Mouse (Mus musculus) hindbrain, embryonic 15.5 days (tissue): ENCODE measurements around the gene Mllt1. TPM values are rescaled to one million over a fixed set of nuclear protein-coding genes. Genes with fewer than 3 reads are reported as not detected.
A peak's percentile ranks its signal among the peaks of the same experiment; 100 is the strongest.

Experiments used
- ATAC-seq: fragments of 200-750 bp; cut with Nextera tagmentation; 2 replicates; pipeline ENCODE4 v1.8.0; 2017; ENCODE audit warnings: low read depth, moderate number of reproducible peaks, moderate TSS enrichment; ENCODE audit not compliant: low FRiP score
- H3K27ac ChIP-seq: fragments of 300-500 bp; sonication (generic); replicated peaks from 2 replicates; pipeline ENCODE4 v1.5.1; 2015; ENCODE audit warnings: mild to moderate bottlenecking, inconsistent platforms
- H3K27me3 ChIP-seq: fragments of 300-500 bp; sonication (generic); 2 replicates; pipeline ENCODE4 v1.6.1; 2015; ENCODE audit warnings: control low read depth, inconsistent platforms
- H3K36me3 ChIP-seq: fragments of 300-500 bp; sonication (generic); 2 replicates; pipeline ENCODE4 v1.6.1; 2015; ENCODE audit warnings: control low read depth, inconsistent platforms
- H3K4me1 ChIP-seq: fragments of 300-500 bp; sonication (generic); replicated peaks from 2 replicates; pipeline ENCODE4 v1.6.1; 2015; ENCODE audit warnings: control low read depth, inconsistent platforms
- H3K4me2 ChIP-seq: fragments of 300-500 bp; sonication (generic); 2 replicates; pipeline ENCODE4 v1.6.1; 2015; ENCODE audit warnings: moderate library complexity, mild to moderate bottlenecking, inconsistent platforms
- H3K4me3 ChIP-seq: fragments of 300-500 bp; sonication (generic); 2 replicates; pipeline ENCODE4 v1.5.1; 2015; ENCODE audit warnings: mild to moderate bottlenecking, inconsistent platforms
- H3K9ac ChIP-seq: fragments of 300-500 bp; sonication (generic); 2 replicates; pipeline ENCODE4 v1.6.1; 2015; ENCODE audit warnings: inconsistent platforms
- H3K9me3 ChIP-seq: fragments of 300-500 bp; sonication (generic); 2 replicates; pipeline ENCODE4 v1.6.1; 2016; ENCODE audit warnings: control low read depth, inconsistent platforms
- WGBS: fragments of 180-500 bp; shearing (Covaris S2); methylation state at CpG from one replicate; pipeline ENCODE4 v1.1.7; 2015; 5-methylcytosine and 5-hydroxymethylcytosine counted together
- polyA plus RNA-seq: library from polyadenylated mRNA; unstranded; fragments of >200 nt; fragmentation: Nextera tagmentation; extraction: Ambion mirVana; gene quantifications from 2 replicates; pipeline ENCODE4 v1.2.1, GENCODE M21; 2015

Gene Mllt1
- polyA plus RNA-seq, 1 experiment from 2014 or later: 93.3 TPM

GRCm38 (mm10) chr17:56963646-56964045 is 28.4 kb upstream of the Mllt1 start:
- ATAC-seq: no peak
- no peaks in the 10 kb centered on the region for H3K9me3 ChIP-seq
- 82% methylated on average over 6 of the region's 6 CpGs for WGBS

DNA sequence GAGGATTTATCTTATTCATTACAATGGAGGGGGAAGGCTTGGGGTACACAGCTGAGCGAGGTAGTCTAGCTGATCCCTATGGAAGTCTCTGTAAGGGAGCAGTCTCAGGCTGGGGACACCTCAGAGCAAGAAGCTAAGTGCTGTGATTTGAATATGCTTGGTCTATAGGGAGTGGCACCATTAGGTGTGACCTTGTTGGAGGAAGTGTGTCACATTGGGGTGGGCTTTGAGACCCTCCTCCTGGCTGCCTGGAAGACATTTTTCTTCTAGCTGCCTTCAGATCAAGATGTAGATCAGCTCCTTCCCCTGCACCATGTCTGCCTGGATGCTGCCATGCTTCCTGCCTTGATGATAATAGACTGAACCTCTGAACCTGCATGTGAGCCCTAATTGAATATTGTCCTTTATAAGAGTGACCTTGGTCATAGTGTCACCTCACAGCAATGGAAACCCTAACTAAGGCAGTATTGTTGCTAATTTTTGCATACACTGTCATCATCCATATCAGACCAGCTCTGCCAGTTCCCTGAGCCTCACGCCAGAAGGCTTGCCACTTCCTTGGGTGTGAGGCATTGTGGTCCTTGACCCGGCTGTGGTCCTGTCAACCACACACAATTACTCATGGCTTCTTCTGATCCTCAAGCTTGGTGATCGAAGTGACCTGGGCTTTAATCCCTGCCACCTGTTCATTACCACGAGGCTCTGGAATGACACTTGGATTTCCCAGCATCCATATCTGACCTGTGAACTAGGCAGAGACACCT is 27.6 kb upstream of the Mllt1 start:
- no peak overlapping the region for H3K4me3 ChIP-seq
- no peaks in the 10 kb centered on the region for H3K27me3 ChIP-seq
- no peak for ATAC-seq
- H3K4me2 ChIP-seq: no peak overlapping the region
- no peak overlapping the region for H3K27ac ChIP-seq
- no peaks in the 10 kb centered on the region for H3K36me3 ChIP-seq
- H3K9me3 ChIP-seq: no peaks in the 10 kb centered on the region
- H3K9ac ChIP-seq: no peak overlapping the region
- no peaks in the 10 kb centered on the region for H3K4me1 ChIP-seq
- WGBS: 82% methylated on average over 5 of the region's 5 CpGs

More at GRCm38 (mm10) chr17:56963646-56964045, 28.4 kb upstream of the Mllt1 start:
- no peak overlapping the region for H3K9ac ChIP-seq
- no peaks in the 10 kb centered on the region for H3K27me3 ChIP-seq
- H3K36me3 ChIP-seq: no peaks in the 10 kb centered on the region
- no peak overlapping the region for H3K4me3 ChIP-seq
- H3K27ac ChIP-seq: no peak overlapping the region
- no peaks in the 10 kb centered on the region for H3K4me1 ChIP-seq
- no peak overlapping the region for H3K4me2 ChIP-seq

- no peaks in the 10 kb centered on the region for H3K36me3 ChIP-seq
- no peak overlapping the region for H3K27ac ChIP-seq
- H3K4me2 ChIP-seq: no peak overlapping the region
- no peaks in the 10 kb centered on the region for H3K4me1 ChIP-seq
- WGBS: 91% methylated on average over 4 of the region's 4 CpGs
- H3K9me3 ChIP-seq: no peaks in the 10 kb centered on the region
- no peak for ATAC-seq
- H3K9ac ChIP-seq: no peak overlapping the region
- H3K4me3 ChIP-seq: no peak overlapping the region
- H3K27me3 ChIP-seq: no peaks in the 10 kb centered on the region
These were observed 26.7 kb upstream of the Mllt1 start for GRCm38 (mm10) chr17:56961880-56962279.

DNA sequence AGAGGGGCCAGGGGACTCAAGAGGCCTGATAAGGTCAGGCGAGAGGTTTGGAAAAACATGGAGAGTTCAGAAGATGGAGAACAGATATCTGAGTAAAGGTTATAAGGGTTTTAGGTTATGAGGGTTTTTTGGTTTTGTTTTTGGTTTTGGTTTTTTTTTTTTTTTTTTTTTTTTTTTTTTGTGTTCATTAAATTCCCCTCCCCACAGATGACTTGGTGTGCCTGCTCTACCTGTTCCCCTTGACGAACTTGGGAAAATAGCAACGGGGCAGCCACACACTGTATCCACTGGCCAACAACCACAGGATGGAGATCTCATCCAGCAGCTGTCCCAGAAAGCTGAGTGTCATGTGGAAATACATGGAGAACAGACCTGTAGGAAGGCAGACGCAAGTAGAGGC is 23.5 kb upstream of the Mllt1 start:
- no peak for ATAC-seq
- no peak overlapping the region for H3K27ac ChIP-seq
- 87% methylated on average over 4 of the region's 4 CpGs for whole genome bisulfite sequencing

DNA sequence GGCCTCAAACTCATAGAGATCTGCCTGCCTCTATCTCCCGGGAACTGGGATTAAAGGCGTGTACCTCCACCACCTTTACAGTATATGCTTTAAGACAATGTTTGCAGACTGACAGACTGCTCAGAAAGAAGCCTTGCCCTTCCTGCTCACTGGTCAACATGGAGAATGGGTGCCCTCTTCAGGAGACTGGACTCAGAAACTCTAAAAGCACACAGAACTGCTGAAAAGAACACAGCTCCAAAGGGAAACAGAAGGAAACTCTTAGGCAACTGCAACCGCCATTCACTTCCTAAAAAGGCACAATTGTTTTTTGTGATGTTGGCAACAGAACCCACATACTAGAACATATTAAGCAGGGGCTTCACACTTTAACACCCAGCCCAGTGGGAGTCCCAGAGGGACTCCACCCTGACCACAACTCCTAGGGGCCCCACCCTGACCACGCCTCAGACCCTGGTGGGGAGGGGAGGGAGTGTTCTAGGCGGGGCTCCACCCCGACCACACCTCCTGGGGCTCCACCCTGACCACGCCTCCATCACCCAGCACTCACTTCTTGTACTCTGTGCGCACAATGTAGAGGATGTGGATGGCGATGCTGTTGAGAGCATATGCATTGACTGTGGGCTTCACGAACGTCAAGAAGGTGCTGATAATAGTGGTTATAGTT is 22.7 kb upstream of the Mllt1 start:
- no peak overlapping the region for H3K9ac ChIP-seq
- no peaks in the 10 kb centered on the region for H3K9me3 ChIP-seq
- H3K27me3 ChIP-seq: no peaks in the 10 kb centered on the region
- no peak overlapping the region for H3K27ac ChIP-seq
- no peak overlapping the region for H3K4me2 ChIP-seq
- no peak overlapping the region for H3K4me3 ChIP-seq
- ATAC-seq: peak; percentile 27; the same call in 1 of the 2 replicates
- no peaks in the 10 kb centered on the region for H3K36me3 ChIP-seq
- WGBS: 32% methylated on average over 11 of the region's 11 CpGs
- no peaks in the 10 kb centered on the region for H3K4me1 ChIP-seq

More for the DNA sequence above, 23.5 kb upstream of the Mllt1 start:
- Histone ChIP-seq H3K4me3 (no peak overlapping the region), H3K9ac (no peak overlapping the region), H3K27me3 (no peaks in the 10 kb centered on the region), H3K36me3 (no peaks in the 10 kb centered on the region), H3K4me2 (no peak overlapping the region), H3K4me1 (no peaks in the 10 kb centered on the region), H3K9me3 (no peaks in the 10 kb centered on the region)

GRCm38 (mm10) chr17:56954871-56955270 is 19.7 kb upstream of the Mllt1 start:
- H3K27ac ChIP-seq: no peak overlapping the region
- H3K4me1 ChIP-seq: no peaks in the 10 kb centered on the region
- ATAC-seq: no peak
- H3K9me3 ChIP-seq: no peaks in the 10 kb centered on the region
- no peaks in the 10 kb centered on the region for H3K27me3 ChIP-seq
- no peak overlapping the region for H3K4me2 ChIP-seq
- no peaks in the 10 kb centered on the region for H3K36me3 ChIP-seq
- no peak overlapping the region for H3K9ac ChIP-seq
- 80% methylated on average over 7 of the region's 7 CpGs for WGBS
- no peak overlapping the region for H3K4me3 ChIP-seq

GRCm38 (mm10) chr17:56952639-56953038 is 17.4 kb upstream of the Mllt1 start:
- no peaks in the 10 kb centered on the region for H3K36me3 ChIP-seq
- no peaks in the 10 kb centered on the region for H3K9me3 ChIP-seq
- no peaks in the 10 kb centered on the region for H3K4me1 ChIP-seq
- H3K27me3 ChIP-seq: no peaks in the 10 kb centered on the region
- 93% methylated on average over 1 of the region's 1 CpGs for WGBS
- no peak overlapping the region for H3K9ac ChIP-seq
- no peak for ATAC-seq
- H3K27ac ChIP-seq: no peak overlapping the region
- H3K4me3 ChIP-seq: no peak overlapping the region
- no peak overlapping the region for H3K4me2 ChIP-seq

DNA sequence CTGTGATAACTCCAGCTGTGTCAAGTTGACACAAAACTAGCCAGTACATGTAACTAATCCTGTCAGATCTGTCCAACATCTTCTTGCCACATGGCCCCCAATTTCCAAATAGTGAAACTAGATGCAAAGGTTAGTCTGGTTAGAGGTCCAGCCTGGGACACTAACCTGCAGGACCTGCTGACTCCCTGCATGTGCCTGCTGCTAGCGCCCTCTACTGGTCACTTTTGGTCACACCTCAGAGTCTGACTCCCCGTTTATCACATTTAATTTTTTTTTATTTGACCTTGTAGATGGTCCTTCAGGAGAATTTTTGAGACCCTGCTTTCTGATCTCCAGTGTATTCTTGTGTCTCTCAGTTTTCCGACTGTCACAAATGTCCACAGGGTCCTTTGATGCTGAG is 15.7 kb upstream of the Mllt1 start:
- Histone ChIP-seq H3K36me3 (no peaks in the 10 kb centered on the region), H3K4me1 (no peaks in the 10 kb centered on the region), H3K27ac (no peak overlapping the region), H3K4me2 (no peak overlapping the region), H3K9me3 (no peaks in the 10 kb centered on the region), H3K9ac (no peak overlapping the region), H3K27me3 (0 out of 2 replicates have a peak, but pooled peaks cover 2% of the 10 kb centered on the region), H3K4me3 (no peak overlapping the region)
- 20% methylated on average over 3 of the region's 3 CpGs for WGBS
- ATAC-seq: no peak

DNA sequence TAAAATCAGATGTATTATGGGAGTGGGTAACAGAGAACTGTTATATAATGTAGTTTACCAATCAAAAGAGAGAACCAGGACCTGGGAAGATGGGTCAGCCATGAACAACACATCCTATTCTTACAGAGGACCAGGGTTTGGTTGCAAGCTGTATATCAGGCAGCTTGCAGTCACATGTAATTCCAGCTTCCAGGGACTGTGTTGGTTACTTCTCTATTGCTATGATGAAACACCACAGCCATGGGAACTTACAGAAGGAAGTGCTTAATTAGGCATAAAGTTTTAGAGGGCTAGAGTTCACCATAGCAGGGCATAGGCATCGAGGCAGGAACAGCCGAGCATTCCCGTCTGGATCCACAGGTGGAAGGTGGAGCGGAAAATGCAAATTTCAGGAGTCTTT is 3.5 kb upstream of the Mllt1 start:
- Histone ChIP-seq H3K9me3 (peaks cover 5% of the 10 kb centered on the region; the same call in 1 of the 2 replicates), H3K27me3 (no peaks in the 10 kb centered on the region), H3K4me3 (no peak overlapping the region), H3K9ac (no peak overlapping the region), H3K36me3 (no peaks in the 10 kb centered on the region), H3K4me1 (peaks cover 10% of the 10 kb centered on the region), H3K27ac (no peak overlapping the region), H3K4me2 (no peak overlapping the region)
- 86% methylated on average over 4 of the region's 4 CpGs for WGBS
- no peak for ATAC-seq

DNA sequence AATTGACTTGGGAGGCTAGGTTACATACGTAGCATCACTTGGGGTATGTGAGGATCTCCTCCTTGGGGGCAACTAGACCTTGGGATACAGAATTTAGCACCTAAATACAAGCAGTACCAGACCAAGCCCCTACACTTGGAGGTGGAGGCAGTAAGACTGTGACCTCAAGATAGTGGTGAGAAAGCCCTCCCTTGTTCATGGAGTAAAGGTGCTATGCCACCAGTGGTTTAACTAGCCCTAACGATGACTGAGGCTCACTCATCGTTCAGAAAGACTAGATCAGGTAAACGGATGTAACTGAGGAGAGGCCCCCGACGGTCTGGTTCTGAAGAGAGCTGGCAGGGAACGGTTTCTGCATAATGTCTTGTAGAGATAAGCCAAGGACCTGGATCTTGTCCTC is 1.5 kb upstream of the Mllt1 start:
- Histone ChIP-seq H3K9ac (no peak overlapping the region), H3K4me2 (no peak overlapping the region), H3K27ac (no peak overlapping the region), H3K36me3 (no peaks in the 10 kb centered on the region), H3K27me3 (no peaks in the 10 kb centered on the region), H3K9me3 (peaks cover 5% of the 10 kb centered on the region; the same call in 1 of the 2 replicates), H3K4me1 (peaks cover 30% of the 10 kb centered on the region), H3K4me3 (no peak overlapping the region)
- no peak for ATAC-seq
- 96% methylated on average over 7 of the region's 7 CpGs for WGBS

GRCm38 (mm10) chr17:56934545-56935330 is 477 bp downstream of the Mllt1 start:
- Histone ChIP-seq H3K27ac (peak overlapping the region; percentile 89), H3K4me1 (peaks cover 36% of the 10 kb centered on the region), H3K36me3 (no peaks in the 10 kb centered on the region), H3K4me3 (peak overlapping the region; percentile 94), H3K4me2 (peak overlapping the region; percentile 74), H3K27me3 (no peaks in the 10 kb centered on the region), H3K9me3 (no peaks in the 10 kb centered on the region), H3K9ac (peak overlapping the region; percentile 97)
- WGBS: 1% methylated on average over 42 of the region's 45 CpGs
- ATAC-seq: peak; percentile 59

GRCm38 (mm10) chr17:56933395-56933794 is 1.8 kb downstream of the Mllt1 start:
- Histone ChIP-seq H3K27me3 (no peaks in the 10 kb centered on the region), H3K9me3 (no peaks in the 10 kb centered on the region), H3K9ac (no peak overlapping the region), H3K4me2 (peak overlapping the region; percentile 74), H3K27ac (no peak overlapping the region), H3K36me3 (no peaks in the 10 kb centered on the region), H3K4me3 (0 out of 2 replicates have a peak overlapping the region, but pooled peaks have one; percentile 94), H3K4me1 (peaks cover 36% of the 10 kb centered on the region)
- 92% methylated on average over 2 of the region's 2 CpGs for WGBS
- ATAC-seq: no peak
